Comparison of ENCODE assay signal across 11 mouse cellular contexts in genomic region chr5:114858582-114858981, GRCm38 (mm10). TPM values are rescaled to one million over a fixed set of nuclear protein-coding genes. Genes with fewer than 3 reads are reported as not detected.
DNase-seq lines count a peak whose midpoint lies in the region; ATAC-seq and TF ChIP-seq lines count a peak whose summit lies in the region.
"Had no signal": no experiment of that assay in that cellular context is flagged by ENCODE, and none has a peak within 500 bp of the region (broad histone marks: within the 10 kb centered on the region; RNA-seq: fewer than 3 reads in every experiment).

Gene Gm9936, minus strand, starts transcription at chr5:114858682.

- peaks cover 19% of the 10 kb centered on the region for H3K27me3 ChIP-seq in heart, embryonic 11.5 days (ENCODE audit: control insufficient read depth, insufficient read depth, low read length)
- H3K27me3 ChIP-seq in ES-Bruce4 (ENCODE audit: control insufficient read depth, insufficient read depth, low read length, poor library complexity, severe bottlenecking) = no peaks in the 10 kb centered on the region
- H3K27me3 ChIP-seq in hindbrain, embryonic 11.5 days (ENCODE audit: control insufficient read depth, insufficient read depth, low read length) = no peaks in the 10 kb centered on the region
- no peaks in the 10 kb centered on the region; the same call in 1 of the 2 replicates for H3K27me3 ChIP-seq in midbrain, embryonic 11.5 days (ENCODE audit: control insufficient read depth, insufficient read depth, low read length)

- intact Hi-C loops in heart, postnatal 36 days (cut with DNase I) = loop anchor here (5.0 kb wide), 1 partner anchor 151 kb away; the partner anchor contains the start of gene Tchp

- no peak for ATAC-seq in heart, embryonic 11.5 days (replicated peaks; ENCODE audit: insufficient number of reproducible peaks, low FRiP score, low TSS enrichment)
- ATAC-seq in hindbrain, embryonic 11.5 days (ENCODE audit: low FRiP score) = no peak
- no peak for ATAC-seq in midbrain, embryonic 11.5 days (ENCODE audit: low FRiP score)

- DNase-seq in heart, postnatal 36 days = no peak
- no peak for DNase-seq in hindbrain, embryonic 11.5 days (ENCODE audit: low spot score)
- no peak for DNase-seq in midbrain, embryonic 11.5 days (ENCODE audit: low spot score, missing footprints)
- no peak for DNase-seq in retina, embryonic 14.5 days (ENCODE audit: low spot score)
- no peak for DNase-seq in testis, postnatal 10 days (ENCODE audit: low spot score)
- no peak for DNase-seq in right cerebral cortex, adult 2 months (ENCODE audit: low spot score in 2 of 2)

- H3K4me2 ChIP-seq in heart, embryonic 11.5 days = peak within 1 kb of the TSS; percentile 58
- peak within 1 kb of the TSS; percentile 53 for H3K4me2 ChIP-seq in hindbrain, embryonic 11.5 days (replicated peaks; ENCODE audit: low read depth, low read length)
- peak within 1 kb of the TSS; percentile 49 for H3K4me2 ChIP-seq in midbrain, embryonic 11.5 days

- H3K36me3 ChIP-seq in heart, embryonic 11.5 days (ENCODE audit: control insufficient read depth, insufficient read depth, low read length) = no peaks in the 10 kb centered on the region
- H3K36me3 ChIP-seq in ES-Bruce4 (ENCODE audit: control insufficient read depth, insufficient read depth, low read length, poor library complexity, severe bottlenecking) = no peaks in the 10 kb centered on the region
- H3K36me3 ChIP-seq in hindbrain, embryonic 11.5 days (ENCODE audit: control insufficient read depth, insufficient read depth, low read length) = no peaks in the 10 kb centered on the region
- no peaks in the 10 kb centered on the region for H3K36me3 ChIP-seq in midbrain, embryonic 11.5 days (ENCODE audit: control insufficient read depth, insufficient read depth, low read length)

- H3K4me1 ChIP-seq in heart, embryonic 11.5 days (ENCODE audit: control insufficient read depth, insufficient read depth, low read length) = peaks cover 2% of the 10 kb centered on the region; the same call in 1 of the 2 replicates
- H3K4me1 ChIP-seq in ES-Bruce4 (ENCODE audit: control insufficient read depth, insufficient read depth, low read length) = no peaks in the 10 kb centered on the region
- H3K4me1 ChIP-seq in hindbrain, embryonic 11.5 days (replicated peaks; ENCODE audit: control insufficient read depth, insufficient read depth, low read length) = 0 out of 2 replicates have a peak, but pooled peaks cover 2% of the 10 kb centered on the region
- no peaks in the 10 kb centered on the region for H3K4me1 ChIP-seq in midbrain, embryonic 11.5 days (ENCODE audit: control insufficient read depth, insufficient read depth, low read length)

- WGBS in heart, embryonic 11.5 days (ENCODE audit: insufficient replicate concordance) = 72% methylated on average over 12 of the region's 12 CpGs
- 85% methylated on average over 12 of the region's 12 CpGs for WGBS in hindbrain, embryonic 11.5 days
- WGBS in midbrain, embryonic 11.5 days = 84% methylated on average over 12 of the region's 12 CpGs

- no peaks in the 10 kb centered on the region for H3K9me3 ChIP-seq in heart, embryonic 11.5 days (replicated peaks; ENCODE audit: control insufficient read depth, low read length)
- no peaks in the 10 kb centered on the region for H3K9me3 ChIP-seq in ES-Bruce4 (replicated peaks; ENCODE audit: control insufficient read depth, insufficient read depth, low read length, poor library complexity, severe bottlenecking)
- no peaks in the 10 kb centered on the region for H3K9me3 ChIP-seq in hindbrain, embryonic 11.5 days (ENCODE audit: control insufficient read depth, low read length)
- no peaks in the 10 kb centered on the region for H3K9me3 ChIP-seq in midbrain, embryonic 11.5 days (ENCODE audit: control insufficient read depth, low read length)

- no peak within 1 kb of the TSS for H3K9ac ChIP-seq in heart, embryonic 11.5 days (ENCODE audit: low read depth, low read length)
- no peak within 1 kb of the TSS for H3K9ac ChIP-seq in ES-Bruce4 (ENCODE audit: low read depth, poor library complexity, severe bottlenecking)
- peak within 1 kb of the TSS; percentile 58 for H3K9ac ChIP-seq in hindbrain, embryonic 11.5 days (ENCODE audit: low read depth, low read length)
- peak within 1 kb of the TSS; percentile 55 for H3K9ac ChIP-seq in midbrain, embryonic 11.5 days (ENCODE audit: low read length)

- peak within 1 kb of the TSS; percentile 26 for H3K4me3 ChIP-seq in heart, embryonic 11.5 days (ENCODE audit: low read depth, low read length)
- H3K4me3 ChIP-seq in ES-Bruce4 (ENCODE audit: low read depth, low read length) = peak within 1 kb of the TSS; percentile 50
- H3K4me3 ChIP-seq in hindbrain, embryonic 11.5 days (ENCODE audit: low read depth, low read length) = peak within 1 kb of the TSS; percentile 26
- H3K4me3 ChIP-seq in midbrain, embryonic 11.5 days (ENCODE audit: low read depth, low read length) = peak within 1 kb of the TSS; percentile 20

- no peak within 1 kb of the TSS for H3K27ac ChIP-seq in heart, embryonic 11.5 days (ENCODE audit: low read depth, low read length)
- no peak within 1 kb of the TSS for H3K27ac ChIP-seq in ES-Bruce4 (ENCODE audit: insufficient read depth, low read length)
- H3K27ac ChIP-seq in hindbrain, embryonic 11.5 days (ENCODE audit: low read depth, low read length) = no peak within 1 kb of the TSS
- no peak within 1 kb of the TSS for H3K27ac ChIP-seq in midbrain, embryonic 11.5 days (ENCODE audit: low read depth, low read length)
- H3K27ac ChIP-seq: macrophage had no signal

- no peak for TF ChIP-seq POLR2A in ES-Bruce4 (IDR thresholded peaks at IDR 0.05; ENCODE audit: insufficient read depth, low read length)

- TF ChIP-seq CTCF in ES-Bruce4 (IDR thresholded peaks at IDR 0.05; ENCODE audit: low read depth, low read length) = no peak

- TF ChIP-seq EP300 in ES-Bruce4 (IDR thresholded peaks at IDR 0.05; ENCODE audit: insufficient read depth, low read depth, low read length) = no peak

RNA-seq across cellular contexts. Expression of gene Gm9936, which starts in this region (rescaled TPM):
- polyA plus RNA-seq in heart, embryonic 11.5 days (2014; fragmentation: Nextera tagmentation; extraction: Ambion mirVana) = not detected in 2 replicates
- total RNA-seq in heart, postnatal 36 days (2021) = not detected
- polyA plus RNA-seq in ES-Bruce4 (2011; ENCODE audit: insufficient read depth, insufficient read length, low read depth, missing spikeins) = 0.21 TPM in 1 of 2 replicates, not detected in the other
- 0.40 and 0.69 TPM in 2 replicates for polyA plus RNA-seq in hindbrain, embryonic 11.5 days (2014; fragmentation: Nextera tagmentation; extraction: Ambion mirVana)
- 0.28 and 0.56 TPM in 2 replicates for polyA plus RNA-seq in midbrain, embryonic 11.5 days (2014; fragmentation: Nextera tagmentation; extraction: Ambion mirVana)
- total RNA-seq: common myeloid progenitor, adult 5-6 weeks had no signal
- polyA plus RNA-seq: kidney, adult 2 months; macrophage had no signal

Comparison
In these comparisons a context has a peak if more than half of its experiments do, and no peak if none do; other contexts are left out.
1. H3K9ac ChIP-seq: peak in hindbrain, embryonic 11.5 days (single experiment) and midbrain, embryonic 11.5 days (single experiment); none in heart, embryonic 11.5 days (single experiment) and ES-Bruce4 (single experiment).
2. Peak in every context shown above with its lines, with median percentiles within 50 percentile points of each other: H3K4me2 ChIP-seq and H3K4me3 ChIP-seq.